ENCODE assay signal across 17 mouse cellular contexts in genomic region chr2:66024837-66025236, GRCm38 (mm10).
"Had no signal": no experiment of that assay in that cellular context is flagged by ENCODE, and none has a peak within 500 bp of the region (broad histone marks: within the 10 kb centered on the region; RNA-seq: fewer than 3 reads in every experiment).

No protein-coding gene starts in this region.

- H3K36me3 ChIP-seq: lung, embryonic 15.5 days; stomach, embryonic 15.5 days had no signal

- H3K4me2 ChIP-seq: lung, embryonic 15.5 days; midbrain, embryonic 11.5 days; midbrain, embryonic 13.5 days; midbrain, embryonic 15.5 days; neural tube, embryonic 12.5 days; stomach, embryonic 15.5 days had no signal

- H3K4me3 ChIP-seq: lung, embryonic 15.5 days; megakaryocyte, embryonic 14.5 days; midbrain, embryonic 13.5 days; midbrain, embryonic 15.5 days; neural tube, embryonic 12.5 days; stomach, embryonic 15.5 days had no signal

- H3K9ac ChIP-seq: liver, postnatal 0 days; lung, embryonic 15.5 days; midbrain, embryonic 13.5 days; midbrain, embryonic 15.5 days; neural tube, embryonic 12.5 days; stomach, embryonic 15.5 days had no signal

- H3K27ac ChIP-seq: lung, embryonic 15.5 days; macrophage; midbrain, embryonic 13.5 days; midbrain, embryonic 15.5 days; neural tube, embryonic 12.5 days; stomach, embryonic 15.5 days; stomach, postnatal 0 days had no signal

- H3K27me3 ChIP-seq: lung, embryonic 15.5 days; megakaryocyte, embryonic 14.5 days; midbrain, embryonic 13.5 days; midbrain, embryonic 15.5 days; neural tube, embryonic 12.5 days; stomach, embryonic 15.5 days had no signal

- H3K9me3 ChIP-seq: lung, embryonic 15.5 days; midbrain, embryonic 15.5 days; neural tube, embryonic 12.5 days; stomach, embryonic 15.5 days had no signal

- DNase-seq: liver, postnatal 0 days; lung, adult 2 months; lung, postnatal 14 days; lung, postnatal 36 days; right cerebral cortex, postnatal 14 days; thymus, adult 2 months; thymus, postnatal 25 days; thymus, postnatal 4 days had no signal

- H3K4me1 ChIP-seq: lung, embryonic 15.5 days; megakaryocyte, embryonic 14.5 days; stomach, embryonic 15.5 days had no signal
